Mouse (Mus musculus): ENCODE results near the gene Atl2. TPM values are rescaled to one million over a fixed set of nuclear protein-coding genes. Genes with fewer than 3 reads are reported as not detected.

Atl2 gene
- total RNA-seq, 2 experiments from 2014 or later: 71.2 to 75.2 TPM

GRCm38 (mm10) chr17:79898156-79898746, 2.3 kb upstream of the Atl2 start:
- no peak for DNase-seq

DNA sequence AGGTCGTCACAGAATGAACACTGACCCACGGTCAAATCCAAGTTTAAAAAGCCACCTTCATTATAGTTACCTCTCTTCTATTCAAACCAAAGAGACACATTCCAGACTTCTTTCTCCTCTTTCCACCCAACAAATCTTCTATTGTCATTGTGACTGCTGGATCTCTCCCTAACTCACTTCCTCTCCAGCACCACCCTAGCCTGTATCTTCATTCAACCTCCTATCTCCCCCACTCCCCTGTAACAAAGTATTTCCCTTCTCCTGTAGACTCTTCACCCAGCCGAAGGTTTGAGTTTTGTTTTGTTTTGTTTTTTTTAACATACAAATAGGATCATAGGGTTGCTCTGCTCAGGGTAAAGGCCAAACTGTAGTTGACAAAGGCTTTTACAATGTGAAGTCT, 1.7 kb upstream of the Atl2 start:
- DNase-seq: no peak

GRCm38 (mm10) chr17:79894971-79895882, 696 bp downstream of the Atl2 start:
- peak; percentile 69 for DNase-seq

GRCm38 (mm10) chr17:79894054-79894453, 1.9 kb downstream of the Atl2 start:
- no peak for DNase-seq

DNA sequence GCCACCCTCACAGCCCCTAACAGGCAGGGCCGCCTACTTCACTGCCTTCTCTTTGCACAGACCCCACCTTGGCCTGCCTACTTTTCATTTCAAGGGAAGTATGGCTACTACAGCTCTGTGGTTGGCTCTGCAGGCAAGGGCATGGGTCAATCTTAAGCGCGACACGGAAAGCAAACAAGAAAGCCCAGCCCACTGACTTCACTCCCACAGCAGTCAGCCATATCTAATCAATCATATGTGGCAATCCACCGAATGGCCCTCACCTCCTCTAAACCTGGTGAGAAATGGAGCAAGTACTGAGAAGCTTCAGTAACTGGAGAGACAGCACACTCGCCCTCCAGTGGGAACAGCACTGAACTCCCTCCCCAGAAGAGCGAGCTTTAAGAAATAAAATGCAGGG, 4.0 kb downstream of the Atl2 start:
- DNase-seq: no peak

DNA sequence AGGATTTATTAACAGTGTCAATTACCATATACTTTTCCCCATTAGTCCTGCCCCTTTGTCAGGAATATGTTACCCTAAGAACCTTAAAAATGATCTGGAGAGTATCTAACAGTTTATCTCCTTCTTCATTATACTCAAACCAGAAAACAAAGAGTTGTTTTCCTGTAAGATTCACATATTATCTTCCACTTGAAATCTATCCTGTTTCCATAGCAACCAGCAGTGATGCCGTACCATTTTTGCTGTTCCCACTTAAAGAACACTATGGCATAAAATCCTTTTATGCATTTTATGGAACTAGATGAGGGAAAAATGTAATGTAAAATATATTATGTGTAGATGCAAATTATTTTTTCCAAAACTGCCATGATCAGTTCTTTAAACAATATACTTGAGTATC, 8.0 kb downstream of the Atl2 start:
- no peak for DNase-seq

DNA sequence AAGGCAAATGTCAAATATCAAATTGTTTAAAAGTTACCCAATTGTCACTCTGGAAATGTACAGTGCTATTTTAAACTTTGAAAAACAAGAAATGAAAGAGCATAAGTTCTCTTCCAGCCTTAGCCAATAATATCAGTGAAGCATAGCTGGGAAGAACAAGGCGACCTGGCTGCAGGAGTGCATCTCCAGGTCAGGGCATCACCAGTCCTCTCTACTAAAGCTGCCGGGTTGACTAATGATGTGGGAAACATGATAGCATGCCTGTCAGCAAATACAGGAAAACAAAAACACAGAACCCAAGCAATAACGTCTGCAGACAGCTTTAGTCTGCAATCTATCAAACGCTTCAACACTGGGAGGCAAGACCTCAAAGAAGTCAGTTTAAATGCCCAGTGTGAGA, 12.7 kb downstream of the Atl2 start:
- no peak for DNase-seq

DNA sequence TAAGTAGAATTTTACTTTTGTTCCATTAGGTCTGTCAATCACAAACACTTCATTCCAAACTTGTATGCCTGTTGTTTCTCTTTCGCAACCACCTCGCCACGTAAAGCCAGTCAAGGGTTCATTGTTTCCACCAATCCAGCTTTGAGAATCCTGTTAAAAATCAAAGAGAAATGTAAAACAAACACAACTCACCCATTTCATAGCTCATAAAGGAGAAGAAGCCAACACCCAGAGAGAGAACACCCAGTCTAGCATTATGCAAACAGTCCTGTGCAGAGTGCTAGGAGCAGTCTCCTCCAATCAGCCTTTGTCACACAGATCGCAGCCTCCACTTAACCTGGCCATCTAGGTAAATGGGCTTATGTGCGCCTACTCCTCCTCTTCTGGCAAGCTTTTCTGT, 30.9 kb downstream of the Atl2 start:
- no peak for DNase-seq

- no peak for DNase-seq
Measured at GRCm38 (mm10) chr17:79864503-79864902, 31.4 kb downstream of the Atl2 start.

- DNase-seq: no peak
Measured at GRCm38 (mm10) chr17:79862038-79862437, 33.9 kb downstream of the Atl2 start.

GRCm38 (mm10) chr17:79855533-79855932, 40.4 kb downstream of the Atl2 start:
- no peak for DNase-seq

- DNase-seq: no peak
Measured at GRCm38 (mm10) chr17:79848385-79848784, 47.5 kb downstream of the Atl2 start.

GRCm38 (mm10) chr17:79846182-79846581, 49.7 kb downstream of the Atl2 start:
- no peak for DNase-seq

DNA sequence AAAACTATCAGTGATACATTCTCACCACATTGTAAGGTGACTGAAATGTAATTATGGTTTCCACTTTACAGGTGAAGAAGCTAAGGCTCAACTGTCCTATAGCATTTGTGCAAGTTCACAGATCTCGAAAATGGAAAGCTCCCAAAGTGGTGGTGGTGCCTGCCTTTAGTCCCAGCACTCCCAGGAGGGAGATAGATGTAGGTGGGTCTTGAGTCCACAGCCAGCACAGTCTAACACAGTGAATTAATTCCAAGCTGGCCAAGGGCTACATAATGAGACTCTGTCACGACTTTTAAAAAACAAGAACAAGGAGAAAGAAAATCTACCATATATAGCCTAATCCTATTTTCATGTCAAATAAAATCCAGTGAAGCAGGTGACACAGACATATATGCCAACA, 50.2 kb downstream of the Atl2 start:
- no peak for DNase-seq

GRCm38 (mm10) chr17:79840254-79841238, 55.4 kb downstream of the Atl2 start:
- peak; percentile 69 for DNase-seq

DNA sequence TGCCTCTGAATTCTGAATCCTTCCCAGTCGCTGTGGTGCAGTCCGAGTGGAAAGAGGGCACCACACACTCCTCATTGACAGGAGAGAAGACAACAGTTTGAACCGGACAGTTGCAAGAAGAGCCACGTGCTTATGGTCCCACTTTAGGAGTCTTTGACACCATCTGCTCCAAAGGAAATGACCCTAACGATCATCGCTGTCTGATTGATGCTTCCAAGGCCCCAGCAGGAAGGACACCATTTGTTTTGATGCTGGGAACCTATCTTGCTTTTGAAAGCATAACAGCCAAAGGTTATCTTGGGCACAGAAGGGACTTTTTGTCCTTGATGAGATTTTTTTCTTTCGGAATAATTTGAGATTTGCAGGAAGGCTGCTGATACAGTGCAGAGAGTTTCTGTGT, 58.9 kb downstream of the Atl2 start:
- no peak for DNase-seq

GRCm38 (mm10) chr17:79835714-79836373, 60.1 kb downstream of the Atl2 start:
- no peak for DNase-seq

DNA sequence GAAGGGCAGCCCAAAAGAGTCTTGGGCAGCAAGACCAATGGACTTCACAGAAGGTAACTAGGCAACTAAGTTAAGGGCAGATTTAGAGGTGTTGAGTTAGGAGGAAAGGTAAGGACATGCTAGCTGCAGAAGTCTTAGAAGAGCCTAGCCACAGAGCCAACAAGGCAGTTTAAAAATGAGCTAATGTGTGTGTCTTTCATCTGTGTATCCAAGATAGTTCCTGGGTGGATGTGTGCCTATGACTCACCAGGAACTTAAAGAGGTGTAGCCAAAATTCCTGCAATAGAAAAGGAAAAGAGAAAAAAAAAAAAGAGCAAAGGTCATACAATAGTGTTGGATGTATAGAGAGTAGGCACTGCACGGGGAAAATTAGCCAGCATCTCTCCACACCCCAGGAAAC, 63.6 kb downstream of the Atl2 start:
- no peak for DNase-seq

DNA sequence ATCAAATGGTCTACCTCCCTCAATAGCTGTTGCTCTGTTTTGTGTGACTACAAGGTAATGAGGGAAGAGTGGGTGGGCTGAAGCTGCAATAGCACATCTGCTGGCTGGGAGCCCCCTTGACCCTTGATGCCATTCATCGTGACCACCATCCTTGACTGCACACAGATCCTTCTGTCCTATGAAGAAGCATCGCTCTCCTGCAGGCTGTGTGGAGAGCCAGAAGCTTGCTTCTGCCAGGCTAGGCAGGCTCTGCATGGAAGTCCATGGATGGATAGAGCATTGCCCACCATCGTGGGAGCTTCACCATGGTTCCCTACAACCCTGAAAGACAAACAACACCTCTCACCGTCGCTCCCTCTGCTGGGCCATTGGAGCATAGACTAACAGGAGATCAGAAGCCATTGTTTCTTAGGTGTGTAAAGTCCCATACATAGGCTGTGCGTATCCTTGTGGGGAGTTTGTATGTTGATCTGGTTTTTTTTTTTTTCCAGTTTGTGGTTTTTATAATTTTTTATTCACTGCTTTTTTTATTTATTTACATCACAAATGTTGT, 69.4 kb downstream of the Atl2 start:
- DNase-seq: no peak

- no peak for DNase-seq
Measured at GRCm38 (mm10) chr17:79825241-79826030, 70.5 kb downstream of the Atl2 start.

DNA sequence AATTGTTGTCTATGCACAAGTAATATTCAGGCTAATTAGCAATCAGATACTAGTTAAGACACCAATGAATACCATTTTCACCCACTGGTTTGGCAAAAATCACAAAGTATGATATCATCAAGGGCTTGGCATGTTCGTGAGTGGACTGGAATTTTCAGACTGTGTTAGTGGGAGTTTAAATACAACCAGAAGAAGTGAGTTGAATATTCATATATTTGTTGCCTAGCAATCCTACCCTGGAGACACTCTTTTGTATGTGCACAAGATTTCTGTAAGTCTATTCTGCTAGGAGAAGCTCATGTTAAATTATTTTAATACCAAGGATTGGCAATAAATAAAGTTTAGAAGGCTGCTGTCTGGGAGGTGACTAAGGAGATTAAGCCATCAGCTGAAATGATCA, 71.5 kb downstream of the Atl2 start:
- DNase-seq: no peak

All from gastrocnemius, postnatal 10 days (tissue).